Mouse (Mus musculus) liver, postnatal 0 days (tissue): ENCODE measurements around the gene Slc25a34. TPM values are rescaled to one million over a fixed set of nuclear protein-coding genes. Genes with fewer than 3 reads are reported as not detected.

Experiments used
- ATAC-seq: fragments of 200-750 bp; cut with Nextera tagmentation; 2 replicates; pipeline ENCODE4 v1.8.0; 2017; ENCODE audit warnings: mild to moderate bottlenecking, moderate library complexity
- DNase-seq: peaks from one replicate; pipeline ENCODE4 v3.0.0-alpha.2; 2016
- H3K27ac ChIP-seq: fragments of 300-500 bp; sonication (generic); 2 replicates; pipeline ENCODE4 v1.5.1; 2014; ENCODE audit warnings: antibody characterized with exemption, moderate library complexity, mild to moderate bottlenecking, low read depth
- H3K27me3 ChIP-seq: fragments of 300-500 bp; sonication (generic); 2 replicates; pipeline ENCODE4 v1.6.1; 2014; ENCODE audit warnings: low read length, control low read depth, mixed read lengths; ENCODE audit not compliant: insufficient read depth
- H3K36me3 ChIP-seq: fragments of 300-500 bp; sonication (generic); replicated peaks from 2 replicates; pipeline ENCODE4 v1.6.1; 2014; ENCODE audit warnings: mild to moderate bottlenecking, control low read depth, low read length, moderate library complexity, mixed read lengths; ENCODE audit not compliant: insufficient read depth
- H3K4me1 ChIP-seq: fragments of 300-500 bp; sonication (generic); 2 replicates; pipeline ENCODE4 v1.6.1; 2014; ENCODE audit warnings: antibody characterized with exemption, mild to moderate bottlenecking, control low read depth; ENCODE audit not compliant: insufficient read depth
- H3K4me2 ChIP-seq: fragments of 300-500 bp; sonication (generic); 2 replicates; pipeline ENCODE4 v1.6.1; 2014; ENCODE audit warnings: low read depth, mild to moderate bottlenecking, low read length, moderate library complexity, mixed read lengths
- H3K4me3 ChIP-seq: fragments of 300-500 bp; sonication (generic); 2 replicates; pipeline ENCODE4 v1.5.1; 2014; ENCODE audit warnings: low read depth, low read length
- H3K9ac ChIP-seq: fragments of 300-500 bp; sonication (generic); replicated peaks from 2 replicates; pipeline ENCODE4 v1.6.1; 2014; ENCODE audit warnings: mild to moderate bottlenecking, moderate library complexity
- H3K9me3 ChIP-seq: fragments of 300-500 bp; sonication (generic); 2 replicates; pipeline ENCODE4 v1.6.1; 2016; ENCODE audit warnings: mild to moderate bottlenecking, control low read depth, low read length, mixed read lengths
- CTCF ChIP-seq: sonication (generic); IDR thresholded peaks from 2 replicates; pipeline ENCODE4 v1.5.1; 2016; ENCODE audit warnings: antibody characterized with exemption, low read depth
- EP300 ChIP-seq: IDR thresholded peaks from 2 replicates; pipeline ENCODE4 v1.6.1; 2016; ENCODE audit warnings: antibody characterized with exemption, low read depth, mild to moderate bottlenecking
- WGBS: fragments of 180-500 bp; shearing (Covaris S2); extraction: QIAGEN DNeasy Blood & Tissue Kit; methylation state at CpG from one replicate; pipeline ENCODE4 v1.1.7; 2014; ENCODE audit not compliant: insufficient replicate concordance; 5-methylcytosine and 5-hydroxymethylcytosine counted together
- polyA plus RNA-seq: library from polyadenylated mRNA; unstranded; fragments of >200 nt; fragmentation: Nextera tagmentation; extraction: Ambion mirVana; gene quantifications from 2 replicates; pipeline ENCODE4 v1.2.1, GENCODE M21; 2015

Gene Slc25a34
- polyA plus RNA-seq, 1 experiment from 2014 or later, result 0.40 TPM

DNA sequence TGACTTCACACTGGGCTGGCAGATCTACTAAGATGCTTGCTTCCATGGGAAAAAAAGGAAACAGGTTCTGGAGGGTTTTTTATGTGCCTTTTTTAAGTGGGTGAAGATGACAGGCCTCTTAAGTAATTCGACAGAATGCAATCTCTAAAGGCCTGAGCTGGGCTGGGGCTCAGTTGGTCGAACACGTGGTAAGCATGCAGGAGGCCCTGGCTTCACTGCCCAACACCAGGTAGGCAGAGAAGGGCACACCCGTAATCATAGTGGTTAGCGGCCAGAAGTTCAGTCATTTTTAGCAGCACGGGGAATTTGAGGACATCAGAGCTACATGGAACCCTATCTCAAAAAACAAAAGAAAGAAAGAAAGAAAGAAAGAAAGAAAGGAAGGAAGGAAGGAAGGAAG is 30.9 kb upstream of the Slc25a34 start:
- DNase-seq, result no peak
- no peaks in the 10 kb centered on the region for H3K36me3 ChIP-seq
- no peak overlapping the region for H3K9ac ChIP-seq
- no peak overlapping the region for H3K27ac ChIP-seq
- no peak for ATAC-seq
- no peak overlapping the region for H3K4me2 ChIP-seq
- WGBS, result 88% methylated on average over 6 of the region's 6 CpGs
- TF ChIP-seq EP300 (no peak), CTCF (no peak)
- no peak overlapping the region for H3K4me3 ChIP-seq
- H3K9me3 ChIP-seq, result no peaks in the 10 kb centered on the region
- H3K27me3 ChIP-seq, result no peaks in the 10 kb centered on the region
- peaks cover 19% of the 10 kb centered on the region for H3K4me1 ChIP-seq

DNA sequence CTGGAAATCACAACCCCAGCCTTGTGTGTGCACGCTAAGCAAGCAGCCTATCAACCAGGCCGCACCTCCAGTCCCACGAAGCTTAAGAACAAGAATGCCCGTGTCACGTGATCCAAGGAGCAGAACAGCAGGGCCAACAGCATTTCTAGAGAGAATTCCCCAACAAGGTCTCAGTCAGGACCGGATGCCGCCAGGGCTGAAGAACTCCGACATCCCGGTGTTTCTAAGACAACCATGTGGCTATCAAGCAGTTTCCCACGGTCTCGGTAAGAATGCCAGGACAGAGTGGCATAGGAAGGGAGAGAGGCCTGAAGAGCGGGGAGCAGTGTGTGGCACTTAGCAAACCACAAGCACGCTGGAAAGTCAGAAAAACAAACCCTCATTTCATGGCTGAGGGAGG is 30.2 kb upstream of the Slc25a34 start:
- Histone ChIP-seq H3K9ac (no peak overlapping the region), H3K27ac (no peak overlapping the region), H3K9me3 (no peaks in the 10 kb centered on the region), H3K4me1 (peaks cover 19% of the 10 kb centered on the region), H3K4me2 (no peak overlapping the region), H3K4me3 (no peak overlapping the region), H3K36me3 (no peaks in the 10 kb centered on the region; the same call in 1 of the 2 replicates), H3K27me3 (no peaks in the 10 kb centered on the region)
- ATAC-seq (no peak), DNase-seq (no peak)
- no peak for TF ChIP-seq EP300
- TF ChIP-seq CTCF, result no peak
- WGBS, result 88% methylated on average over 13 of the region's 13 CpGs

DNA sequence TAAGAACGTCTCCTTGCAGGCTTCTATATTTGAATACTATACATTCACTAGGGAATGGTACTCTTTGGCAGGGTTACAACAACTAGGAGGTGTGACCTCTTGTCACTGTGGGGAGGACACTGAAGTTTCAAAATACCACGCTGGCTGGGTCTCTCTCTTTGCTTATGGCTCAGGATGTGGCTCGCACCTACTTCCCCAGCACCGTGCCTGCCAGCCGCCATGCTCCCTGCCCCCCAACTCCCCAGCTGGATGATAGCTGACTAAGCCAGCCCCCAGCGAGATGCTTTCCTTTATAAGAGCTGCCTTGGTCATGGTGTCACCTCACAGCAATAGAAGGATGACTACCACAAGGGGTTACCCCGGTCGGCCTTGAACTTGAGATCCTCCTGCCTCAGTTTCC is 29.4 kb upstream of the Slc25a34 start:
- TF ChIP-seq CTCF, result no peak
- no peak overlapping the region for H3K4me2 ChIP-seq
- H3K4me3 ChIP-seq, result no peak overlapping the region
- ATAC-seq (no peak), DNase-seq (no peak)
- no peaks in the 10 kb centered on the region for H3K9me3 ChIP-seq
- H3K27ac ChIP-seq, result no peak overlapping the region
- 61% methylated on average over 8 of the region's 8 CpGs for WGBS
- no peaks in the 10 kb centered on the region; the same call in 1 of the 2 replicates for H3K36me3 ChIP-seq
- H3K27me3 ChIP-seq, result no peaks in the 10 kb centered on the region
- no peak overlapping the region for H3K9ac ChIP-seq
- H3K4me1 ChIP-seq, result peaks cover 19% of the 10 kb centered on the region

DNA sequence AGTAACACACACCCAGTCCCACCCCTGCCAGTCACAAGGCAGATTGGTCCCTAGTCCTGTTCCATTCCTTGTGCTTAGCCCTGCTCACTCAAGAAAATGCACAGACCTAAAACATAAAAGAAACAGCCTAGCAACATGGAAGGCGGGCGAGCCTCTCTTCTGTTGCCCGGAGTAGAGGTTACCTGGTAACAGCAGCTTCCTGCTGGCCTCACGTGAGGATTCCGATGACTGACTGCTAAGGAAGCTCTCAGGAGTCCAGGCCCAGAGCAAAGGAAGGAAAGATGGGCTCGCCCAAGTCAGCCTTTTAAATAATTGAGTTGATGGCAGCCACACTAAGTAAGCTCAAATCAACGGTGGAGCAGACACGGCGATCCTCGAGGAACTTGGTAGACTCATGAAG is 28.3 kb upstream of the Slc25a34 start:
- H3K9ac ChIP-seq, result no peak overlapping the region
- 84% methylated on average over 10 of the region's 10 CpGs for WGBS
- H3K27me3 ChIP-seq, result no peaks in the 10 kb centered on the region
- no peaks in the 10 kb centered on the region; the same call in 1 of the 2 replicates for H3K36me3 ChIP-seq
- ATAC-seq, result no peak
- TF ChIP-seq CTCF (no peak), EP300 (no peak)
- no peaks in the 10 kb centered on the region for H3K9me3 ChIP-seq
- no peak overlapping the region for H3K27ac ChIP-seq
- H3K4me1 ChIP-seq, result peaks cover 14% of the 10 kb centered on the region; the same call in 1 of the 2 replicates
- DNase-seq, result no peak
- H3K4me3 ChIP-seq, result no peak overlapping the region
- no peak overlapping the region for H3K4me2 ChIP-seq

DNA sequence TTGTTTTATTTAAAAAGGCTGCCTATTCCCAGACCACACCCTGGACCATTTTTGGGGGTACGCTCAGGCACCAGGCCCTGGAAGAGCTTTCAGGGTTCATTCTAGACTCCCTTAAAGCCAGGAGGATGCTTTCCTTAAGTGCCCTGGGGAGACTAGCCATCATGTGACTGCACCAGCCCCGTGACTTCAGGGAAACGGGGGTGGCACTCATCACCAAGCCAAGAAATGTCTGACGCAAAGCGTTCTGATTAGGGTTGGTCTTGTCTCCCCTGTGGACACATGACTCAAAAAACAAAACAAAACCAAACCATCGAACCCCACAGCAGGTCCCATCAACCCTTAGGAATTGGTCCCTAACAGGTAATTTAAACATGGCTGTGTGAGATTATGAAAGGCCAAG is 27.7 kb upstream of the Slc25a34 start:
- no peak for ATAC-seq
- DNase-seq, result no peak
- H3K36me3 ChIP-seq, result no peaks in the 10 kb centered on the region; the same call in 1 of the 2 replicates
- H3K27ac ChIP-seq, result no peak overlapping the region
- H3K9ac ChIP-seq, result no peak overlapping the region
- no peak for TF ChIP-seq EP300
- no peaks in the 10 kb centered on the region for H3K27me3 ChIP-seq
- 86% methylated on average over 6 of the region's 6 CpGs for WGBS
- H3K4me2 ChIP-seq, result no peak overlapping the region
- H3K4me1 ChIP-seq, result peaks cover 11% of the 10 kb centered on the region; the same call in 1 of the 2 replicates
- no peak overlapping the region for H3K4me3 ChIP-seq
- H3K9me3 ChIP-seq, result no peaks in the 10 kb centered on the region

DNA sequence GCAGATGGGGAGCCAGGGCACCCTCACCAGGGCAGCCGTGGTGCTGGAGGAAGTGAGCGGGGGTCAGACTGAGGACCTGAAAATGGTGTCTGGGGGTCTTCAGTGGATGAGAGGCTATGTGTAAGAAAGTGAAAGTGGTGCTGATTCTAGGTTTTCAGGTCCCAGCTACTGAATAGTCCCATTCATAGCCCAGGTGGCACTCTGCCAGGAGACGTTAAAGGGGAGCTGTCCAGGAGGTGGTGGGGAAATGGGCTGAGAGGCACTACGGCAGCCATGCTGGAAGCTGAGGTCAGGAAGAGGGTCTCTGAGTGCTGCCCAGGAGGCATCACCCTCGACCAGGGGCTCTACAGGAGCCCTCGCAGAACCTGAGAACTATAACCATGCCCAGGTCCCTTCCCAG is 25.6 kb upstream of the Slc25a34 start:
- Histone ChIP-seq H3K36me3 (no peaks in the 10 kb centered on the region; the same call in 1 of the 2 replicates), H3K27ac (no peak overlapping the region), H3K4me3 (no peak overlapping the region), H3K9ac (no peak overlapping the region), H3K27me3 (no peaks in the 10 kb centered on the region), H3K4me1 (0 out of 2 replicates have a peak, but pooled peaks cover 4% of the 10 kb centered on the region), H3K4me2 (no peak overlapping the region), H3K9me3 (no peaks in the 10 kb centered on the region)
- WGBS, result 73% methylated on average over 6 of the region's 6 CpGs
- ATAC-seq (no peak), DNase-seq (no peak)
- no peak for TF ChIP-seq EP300
- TF ChIP-seq CTCF, result no peak

DNA sequence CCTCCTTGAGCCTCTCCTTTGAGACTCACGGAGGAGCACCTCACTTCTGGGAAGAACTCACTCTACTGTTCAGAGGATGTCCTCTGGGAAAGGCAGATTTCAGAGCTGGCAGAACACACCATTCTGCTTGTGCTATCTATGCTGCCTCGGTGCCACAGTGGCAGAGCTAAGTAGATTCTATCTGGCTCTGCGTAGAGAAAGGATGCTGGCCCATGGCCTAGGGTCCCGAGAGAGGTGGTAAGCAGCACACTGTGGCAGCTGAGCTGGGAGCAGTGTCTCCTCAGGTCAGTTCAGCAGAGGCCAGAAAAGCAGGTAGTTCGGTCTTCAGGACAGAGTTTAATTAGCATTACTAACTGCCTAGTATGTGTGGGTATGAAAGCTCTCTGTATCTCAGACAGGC is 24.6 kb upstream of the Slc25a34 start:
- Histone ChIP-seq H3K4me1 (0 out of 2 replicates have a peak, but pooled peaks cover 3% of the 10 kb centered on the region), H3K4me2 (no peak overlapping the region), H3K9me3 (no peaks in the 10 kb centered on the region), H3K36me3 (no peaks in the 10 kb centered on the region; the same call in 1 of the 2 replicates), H3K27me3 (no peaks in the 10 kb centered on the region), H3K9ac (no peak overlapping the region), H3K4me3 (no peak overlapping the region), H3K27ac (no peak overlapping the region)
- DNase-seq (no peak), ATAC-seq (no peak)
- 91% methylated on average over 5 of the region's 5 CpGs for WGBS
- TF ChIP-seq CTCF (no peak), EP300 (no peak)
